Mouse (Mus musculus) olfactory bulb, adult 2 months (tissue): ENCODE results near the gene E2f4.

ENCODE experiments used
- CTCF ChIP-seq: fragments of 200-500 bp; IDR thresholded peaks from 2 replicates; pipeline ENCODE4 v1.5.1; 2012; ENCODE audit warnings: low read depth, mild to moderate bottlenecking, low read length, moderate library complexity; ENCODE audit not compliant: insufficient read depth
- POLR2A ChIP-seq: fragments of 200-500 bp; IDR thresholded peaks from 2 replicates; pipeline ENCODE4 v1.6.1; 2012; ENCODE audit warnings: mild to moderate bottlenecking, low read depth, low read length, moderate library complexity; ENCODE audit not compliant: insufficient read depth

- TF ChIP-seq CTCF (no peak), POLR2A (no peak)
Observed at GRCm38 (mm10) chr8:105252680-105253537, 44.6 kb upstream of the E2f4 start.
